Mouse (Mus musculus) layer of hippocampus, adult 2 months (tissue): ENCODE measurements around the gene Oas1f. TPM values are rescaled to one million over a fixed set of nuclear protein-coding genes. Genes with fewer than 3 reads are reported as not detected.
"Not testable (repeated sequence)": the region's sequence is repeated elsewhere in the genome, so short reads cannot be mapped to it uniquely, and the experiment has no call there.

Source experiments
- DNase-seq, 2 experiments: peaks; one replicate each; pipeline ENCODE4 v3.0.0; 2022; ENCODE audit warnings: low spot score in 2 of 2
- H3K27ac ChIP-seq: fragments of 200-600 bp; 2 replicates; pipeline ENCODE4 v1.8.1; 2022
- H3K4me3 ChIP-seq: fragments of 200-600 bp; 2 replicates; pipeline ENCODE4 v1.8.1; 2022; ENCODE audit warnings: mild to moderate bottlenecking
- CTCF ChIP-seq: fragments of 200-600 bp; conservative IDR thresholded peaks from 2 replicates; pipeline ENCODE4 v1.8.1; 2022; ENCODE audit warnings: antibody characterized with exemption, mild to moderate bottlenecking, moderate library complexity
- long read RNA-seq, 2 experiments: library from polyadenylated mRNA; stranded (forward); transcript quantifications; one replicate each; pipeline ENCODE4 v2.0.0; 2021; ENCODE audit warnings: borderline mapping rate in 2 of 2
- total RNA-seq, 2 experiments: library from RNA; stranded (reverse); gene quantifications; 2 replicates each; pipeline ENCODE4 v1.2.3; 2021

Oas1f gene
- not detected for total RNA-seq
- long read RNA-seq, experiment 1, result 0 reads
- long read RNA-seq, experiment 2, result 0 reads

DNA sequence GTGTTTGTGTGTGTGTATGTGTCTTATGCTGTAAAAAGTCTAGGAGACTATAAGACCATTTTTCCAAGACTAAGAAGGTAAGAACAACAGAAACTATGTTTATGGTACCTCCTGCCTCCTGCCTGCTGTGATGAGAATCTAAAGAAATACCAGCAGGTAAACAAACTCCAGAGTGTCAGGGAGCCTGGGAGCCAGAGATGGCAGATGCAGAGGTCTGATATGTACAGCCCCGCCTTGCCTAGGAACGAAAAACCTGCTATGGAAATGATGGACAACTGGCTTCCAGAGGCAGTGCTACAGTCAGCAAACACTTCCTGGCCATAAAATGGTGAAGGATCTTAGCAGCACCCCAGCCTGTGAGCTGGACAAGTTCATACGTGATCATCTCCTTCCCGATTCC, at the start of gene Oas1f:
Oas1f (plus strand) TSS at position 301 of the 400 bp plus-strand sequence.
- Histone ChIP-seq H3K4me3 (no peak within 1 kb of the TSS), H3K27ac (no peak within 1 kb of the TSS)
- no peak for TF ChIP-seq CTCF
- no peak for DNase-seq

GRCm38 (mm10) chr5:120798147-120798546, 49.0 kb upstream of the Oas1f start:
- DNase-seq, H3K27ac ChIP-seq, H3K4me3 ChIP-seq: not testable (repeated sequence)

- not testable (repeated sequence) for H3K4me3 ChIP-seq, H3K27ac ChIP-seq, DNase-seq
These were observed 48.2 kb upstream of the Oas1f start for GRCm38 (mm10) chr5:120798943-120799342.

- Histone ChIP-seq H3K4me3 (no peak overlapping the region), H3K27ac (no peak overlapping the region)
- TF ChIP-seq CTCF, result no peak
- no peak for DNase-seq
These were observed 43.6 kb upstream of the Oas1f start for GRCm38 (mm10) chr5:120803596-120803995.

DNA sequence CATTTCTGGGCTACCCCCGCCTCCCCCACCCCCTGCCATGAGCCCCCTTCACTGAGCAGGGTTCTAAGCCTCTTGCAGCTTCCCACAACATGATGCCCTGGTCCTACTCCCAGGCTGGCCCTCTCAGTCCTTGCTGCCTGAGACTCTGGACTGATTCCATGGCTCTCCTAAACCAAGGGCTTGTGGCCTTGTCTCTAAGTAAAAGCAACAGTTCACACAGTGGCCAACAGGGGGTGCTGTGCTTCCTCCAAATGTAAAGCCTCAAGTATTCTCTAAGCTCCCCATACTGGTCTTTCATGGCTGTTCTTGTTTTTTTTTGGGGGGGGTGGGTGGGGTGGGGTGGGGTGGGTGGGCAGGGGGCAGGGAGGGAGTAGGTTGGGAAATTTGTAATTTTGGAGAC, 40.7 kb upstream of the Oas1f start:
- TF ChIP-seq CTCF, result peak; percentile 71
- Histone ChIP-seq H3K27ac (no peak overlapping the region), H3K4me3 (no peak overlapping the region)
- peak; percentile 11 to 46 for DNase-seq

DNA sequence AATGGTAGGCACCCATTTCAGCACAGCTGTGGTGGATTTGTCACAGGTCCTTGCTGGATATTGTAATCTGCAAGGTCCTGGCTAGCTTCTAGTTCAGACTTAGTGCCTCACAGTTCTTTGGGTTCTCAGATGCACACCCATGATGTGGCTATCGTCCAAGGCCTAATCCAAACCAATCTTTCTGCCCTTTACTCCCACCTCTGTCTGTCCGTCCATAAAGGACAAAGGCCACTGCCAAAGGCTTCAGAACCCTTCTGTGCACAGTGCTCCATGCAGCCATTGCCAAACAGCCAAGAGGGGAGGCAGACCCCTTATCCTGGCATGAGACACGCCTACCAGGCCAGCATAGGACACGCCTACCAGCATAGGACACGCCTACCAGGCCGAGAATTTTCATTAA, 38.0 kb upstream of the Oas1f start:
- DNase-seq, result no peak
- TF ChIP-seq CTCF, result no peak
- Histone ChIP-seq H3K27ac (no peak overlapping the region), H3K4me3 (no peak overlapping the region)

- TF ChIP-seq CTCF, result no peak
- peak within 1 kb of the TSS; percentile 47; the same call in 1 of the 2 replicates for H3K27ac ChIP-seq
- DNase-seq, result peak; percentile 54 to 63
- H3K4me3 ChIP-seq, result peak within 1 kb of the TSS; percentile 56
These were observed 35.0 kb upstream of the Oas1f start, which contains the start of gene Oas1c for GRCm38 (mm10) chr5:120811951-120812819. Oas1c (minus strand) TSS chr5:120812514.

DNA sequence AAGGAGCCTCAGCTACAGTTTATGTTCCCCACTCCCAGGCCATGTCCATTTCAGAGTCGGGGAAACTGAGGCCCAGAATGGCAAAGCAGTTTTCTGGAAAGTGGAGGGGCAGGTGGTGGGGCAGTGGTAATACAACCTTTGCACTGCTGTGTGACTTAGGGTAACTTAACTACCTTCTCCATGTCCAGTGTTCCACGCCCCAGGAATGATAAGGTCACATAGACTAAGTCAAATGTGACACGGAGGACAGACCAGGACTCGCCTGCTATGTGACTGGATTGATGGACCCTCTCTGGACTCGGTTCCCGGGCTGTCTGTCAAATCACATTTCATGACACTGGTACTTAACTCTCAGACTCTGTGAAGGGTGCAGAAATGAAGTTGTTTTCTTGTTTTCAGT, 34.1 kb upstream of the Oas1f start:
- DNase-seq, result no peak
- TF ChIP-seq CTCF, result no peak
- no peak overlapping the region for H3K27ac ChIP-seq
- H3K4me3 ChIP-seq, result peak overlapping the region; percentile 56

- TF ChIP-seq CTCF, result peak; percentile 80
- no peak overlapping the region for H3K4me3 ChIP-seq
- H3K27ac ChIP-seq, result no peak overlapping the region
- DNase-seq, result no peak
These were observed 31.2 kb upstream of the Oas1f start for GRCm38 (mm10) chr5:120815949-120816348.

- H3K4me3 ChIP-seq, result no peak overlapping the region
- DNase-seq, result no peak
- H3K27ac ChIP-seq, result no peak overlapping the region
- no peak for TF ChIP-seq CTCF
These were observed 28.2 kb upstream of the Oas1f start for GRCm38 (mm10) chr5:120818999-120819398.

DNA sequence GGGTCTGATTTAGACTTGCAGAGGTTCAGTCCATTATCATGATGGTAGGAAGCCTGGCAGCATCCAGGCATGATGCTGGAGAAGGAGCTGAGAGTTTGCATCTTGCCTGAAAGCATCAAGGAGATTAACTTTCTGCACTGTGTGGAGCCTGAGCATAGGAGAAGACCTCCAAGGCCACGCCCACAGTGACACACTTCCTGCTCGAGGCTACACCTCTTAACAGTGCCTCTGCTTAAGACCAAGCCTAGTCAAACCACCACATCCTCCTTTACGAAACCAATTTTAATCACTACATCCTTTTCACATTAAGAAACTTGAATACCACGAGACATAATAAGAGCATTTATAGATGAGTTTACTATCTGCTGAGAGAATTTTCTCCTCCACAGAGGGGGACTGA, 16.1 kb upstream of the Oas1f start:
- no peak for DNase-seq
- Histone ChIP-seq H3K27ac (no peak overlapping the region), H3K4me3 (no peak overlapping the region)
- no peak for TF ChIP-seq CTCF

- H3K4me3 ChIP-seq, result no peak overlapping the region
- DNase-seq, result no peak
- no peak overlapping the region for H3K27ac ChIP-seq
- TF ChIP-seq CTCF, result no peak
These were observed 13.6 kb upstream of the Oas1f start for GRCm38 (mm10) chr5:120833335-120834280.

- Histone ChIP-seq H3K27ac (no peak overlapping the region), H3K4me3 (no peak overlapping the region)
- DNase-seq, result peak in 1 of 2 experiments; percentile 41
- TF ChIP-seq CTCF, result peak; percentile 73
These were observed 10.2 kb upstream of the Oas1f start for GRCm38 (mm10) chr5:120836731-120837585.
